Mouse (Mus musculus) thymus, postnatal 25 days (tissue): ENCODE measurements at regions not wholly inside any gene's neighbourhood (a gene's known extent, or its start where the extent isn't known, plus 50 kb on each side); places are given as distances from the start of the nearest gene placed in this dataset.

Source experiments
- DNase-seq: peaks from one replicate; pipeline ENCODE4 v3.0.0; 2022

GRCm38 (mm10) chr7:79517581-79518337 is 51.6 kb upstream of the Polg start:
- DNase-seq = no peak

- DNase-seq = no peak
These were observed 50.1 kb upstream of the Polg start for GRCm38 (mm10) chr7:79516287-79516686.
